Mouse (Mus musculus) brown adipose tissue, adult 24 weeks (tissue): Measurements from ENCODE around the gene Akap13. TPM values are rescaled to one million over a fixed set of nuclear protein-coding genes. Genes with fewer than 3 reads are reported as not detected.

Experiments used
- H3K27ac ChIP-seq: fragments of 200-500 bp; replicated peaks from 2 replicates; pipeline ENCODE4 v1.5.1; 2012; ENCODE audit warnings: low read depth, mild to moderate bottlenecking, low read length
- H3K4me1 ChIP-seq: fragments of 200-500 bp; 2 replicates; pipeline ENCODE4 v1.6.1; 2012; ENCODE audit warnings: low read length, mixed read lengths; ENCODE audit not compliant: control insufficient read depth, insufficient read depth, insufficient read length
- H3K4me3 ChIP-seq: fragments of 200-500 bp; 2 replicates; pipeline ENCODE4 v1.5.1; 2012; ENCODE audit warnings: low read depth, mild to moderate bottlenecking, low read length, moderate library complexity; ENCODE audit not compliant: insufficient read depth
- polyA plus RNA-seq: library from polyadenylated mRNA; stranded (reverse); fragments of >200 nt; gene quantifications from 2 replicates; pipeline ENCODE4 v1.2.4, GENCODE M21; 2012; ENCODE audit not compliant: missing spikeins, insufficient read depth, insufficient read length

The Akap13 gene
- polyA plus RNA-seq, 1 experiment = 24.8 TPM

- Histone ChIP-seq H3K4me1 (peaks cover 14% of the 10 kb centered on the region; the same call in 1 of the 2 replicates), H3K4me3 (no peak overlapping the region), H3K27ac (0 out of 2 replicates have a peak overlapping the region, but pooled peaks have one; percentile 17)
These were observed 122.0 kb downstream of the Akap13 start for GRCm38 (mm10) chr7:75577353-75577752.

- H3K4me1 ChIP-seq = peaks cover 14% of the 10 kb centered on the region; the same call in 1 of the 2 replicates
- H3K4me3 ChIP-seq = no peak overlapping the region
- H3K27ac ChIP-seq = no peak overlapping the region
These were observed 123.3 kb downstream of the Akap13 start for GRCm38 (mm10) chr7:75578647-75579046.

GRCm38 (mm10) chr7:75582091-75582490, 126.8 kb downstream of the Akap13 start:
- H3K4me3 ChIP-seq = no peak overlapping the region
- no peak overlapping the region for H3K27ac ChIP-seq
- H3K4me1 ChIP-seq = peaks cover 10% of the 10 kb centered on the region

- Histone ChIP-seq H3K27ac (no peak overlapping the region), H3K4me3 (no peak overlapping the region), H3K4me1 (peaks cover 7% of the 10 kb centered on the region)
These were observed 128.8 kb downstream of the Akap13 start for GRCm38 (mm10) chr7:75584100-75584499.

GRCm38 (mm10) chr7:75585409-75585808, 130.1 kb downstream of the Akap13 start:
- Histone ChIP-seq H3K4me1 (peaks cover 7% of the 10 kb centered on the region), H3K4me3 (no peak overlapping the region), H3K27ac (no peak overlapping the region)

- Histone ChIP-seq H3K4me1 (peaks cover 7% of the 10 kb centered on the region), H3K27ac (no peak overlapping the region), H3K4me3 (no peak overlapping the region)
These were observed 130.8 kb downstream of the Akap13 start for GRCm38 (mm10) chr7:75586113-75586512.

GRCm38 (mm10) chr7:75587727-75588126, 132.4 kb downstream of the Akap13 start:
- H3K27ac ChIP-seq = peak overlapping the region; percentile 94
- no peak overlapping the region for H3K4me3 ChIP-seq

GRCm38 (mm10) chr7:75589304-75589973, 134.1 kb downstream of the Akap13 start:
- no peak overlapping the region for H3K4me3 ChIP-seq
- H3K27ac ChIP-seq = 0 out of 2 replicates have a peak overlapping the region, but pooled peaks have one; percentile 15

More at GRCm38 (mm10) chr7:75587727-75588126, 132.4 kb downstream of the Akap13 start:
- peaks cover 7% of the 10 kb centered on the region for H3K4me1 ChIP-seq

GRCm38 (mm10) chr7:75591961-75592360, 136.6 kb downstream of the Akap13 start:
- peaks cover 4% of the 10 kb centered on the region for H3K4me1 ChIP-seq
- H3K27ac ChIP-seq = no peak overlapping the region
- no peak overlapping the region for H3K4me3 ChIP-seq

More at GRCm38 (mm10) chr7:75589304-75589973, 134.1 kb downstream of the Akap13 start:
- peaks cover 7% of the 10 kb centered on the region for H3K4me1 ChIP-seq

GRCm38 (mm10) chr7:75594801-75595200, 139.5 kb downstream of the Akap13 start:
- no peak overlapping the region for H3K27ac ChIP-seq
- no peaks in the 10 kb centered on the region for H3K4me1 ChIP-seq
- no peak overlapping the region for H3K4me3 ChIP-seq

GRCm38 (mm10) chr7:75595268-75595667, 139.9 kb downstream of the Akap13 start:
- Histone ChIP-seq H3K4me3 (no peak overlapping the region), H3K27ac (no peak overlapping the region), H3K4me1 (no peaks in the 10 kb centered on the region)

GRCm38 (mm10) chr7:75596058-75596748, 140.9 kb downstream of the Akap13 start:
- Histone ChIP-seq H3K4me1 (no peaks in the 10 kb centered on the region), H3K4me3 (no peak overlapping the region), H3K27ac (no peak overlapping the region)

- Histone ChIP-seq H3K4me3 (no peak overlapping the region), H3K27ac (no peak overlapping the region), H3K4me1 (no peaks in the 10 kb centered on the region)
These were observed 142.5 kb downstream of the Akap13 start for GRCm38 (mm10) chr7:75597840-75598239.

GRCm38 (mm10) chr7:75600360-75601075, 145.2 kb downstream of the Akap13 start:
- no peak overlapping the region for H3K4me3 ChIP-seq
- H3K4me1 ChIP-seq = no peaks in the 10 kb centered on the region
- H3K27ac ChIP-seq = no peak overlapping the region

GRCm38 (mm10) chr7:75607248-75607647, 151.9 kb downstream of the Akap13 start:
- Histone ChIP-seq H3K4me1 (peaks cover 7% of the 10 kb centered on the region), H3K27ac (no peak overlapping the region), H3K4me3 (no peak overlapping the region)
